Mouse (Mus musculus) E14TG2a.4 (cell line): Measurements from ENCODE around the gene Tmem145.

Experiments
- CTCF ChIP-seq: conservative IDR thresholded peaks from 2 replicates; pipeline ENCODE4 v1.5.1; 2014; ENCODE audit warnings: low read length
- NANOG ChIP-seq: IDR thresholded peaks from 2 replicates; pipeline ENCODE4 v1.6.1; 2014; ENCODE audit warnings: borderline replicate concordance, low read length, mixed read lengths

GRCm38 (mm10) chr7:25274571-25274970 lies 31.3 kb upstream of the Tmem145 start:
- TF ChIP-seq CTCF (no peak), NANOG (no peak)
